9 mouse cellular contexts compared by ENCODE assay signal in genomic region chr10:29087823-29088222, GRCm38 (mm10). TPM values are rescaled to one million over a fixed set of nuclear protein-coding genes. Genes with fewer than 3 reads are reported as not detected.
DNase-seq lines count a peak whose midpoint lies in the region; ATAC-seq and TF ChIP-seq lines count a peak whose summit lies in the region.
"Had no signal": no experiment of that assay in that cellular context is flagged by ENCODE, and none has a peak within 500 bp of the region (broad histone marks: within the 10 kb centered on the region; RNA-seq: fewer than 3 reads in every experiment).

No protein-coding gene starts in this region.

- TF ChIP-seq CTCF in forebrain, postnatal 0 days (IDR thresholded peaks at IDR 0.05; ENCODE audit: low read depth), result peak; percentile 70

- no peak; the same call in 1 of the 2 replicates for ATAC-seq in forebrain, postnatal 0 days
- ATAC-seq in forebrain, embryonic 13.5 days, result no peak
- ATAC-seq in midbrain, embryonic 14.5 days (ENCODE audit: low FRiP score, low TSS enrichment), result no peak
- no peak for ATAC-seq in embryonic facial prominence, embryonic 14.5 days (ENCODE audit: low read depth)
- no peak for ATAC-seq in intestine, embryonic 16.5 days

- no peaks in the 10 kb centered on the region for H3K9me3 ChIP-seq in forebrain, postnatal 0 days (ENCODE audit: low read length)
- H3K9me3 ChIP-seq in forebrain, embryonic 13.5 days (replicated peaks), result no peaks in the 10 kb centered on the region
- H3K9me3 ChIP-seq in midbrain, embryonic 14.5 days (ENCODE audit: control insufficient read depth, low read length), result no peaks in the 10 kb centered on the region
- no peaks in the 10 kb centered on the region for H3K9me3 ChIP-seq in midbrain, embryonic 10.5 days (replicated peaks)
- no peaks in the 10 kb centered on the region for H3K9me3 ChIP-seq in embryonic facial prominence, embryonic 14.5 days (ENCODE audit: control insufficient read depth, low read length)
- no peaks in the 10 kb centered on the region for H3K9me3 ChIP-seq in intestine, embryonic 16.5 days (ENCODE audit: control insufficient read depth, low read length)
- H3K9me3 ChIP-seq: G1E had no signal

- H3K4me3 ChIP-seq in forebrain, postnatal 0 days (ENCODE audit: low read depth, low read length), result no peak overlapping the region
- no peak overlapping the region for H3K4me3 ChIP-seq in forebrain, embryonic 13.5 days
- H3K4me3 ChIP-seq in midbrain, embryonic 14.5 days (replicated peaks; ENCODE audit: low read depth, low read length), result no peak overlapping the region
- H3K4me3 ChIP-seq in midbrain, embryonic 10.5 days, result no peak overlapping the region
- no peak overlapping the region for H3K4me3 ChIP-seq in embryonic facial prominence, embryonic 14.5 days (ENCODE audit: low read depth, low read length)
- H3K4me3 ChIP-seq in intestine, embryonic 16.5 days (ENCODE audit: low read length), result no peak overlapping the region

- no peak overlapping the region for H3K9ac ChIP-seq in forebrain, postnatal 0 days
- H3K9ac ChIP-seq in forebrain, embryonic 13.5 days, result no peak overlapping the region
- no peak overlapping the region for H3K9ac ChIP-seq in midbrain, embryonic 14.5 days (replicated peaks; ENCODE audit: low read length)
- H3K9ac ChIP-seq in embryonic facial prominence, embryonic 14.5 days (ENCODE audit: low read depth, low read length), result no peak overlapping the region
- no peak overlapping the region for H3K9ac ChIP-seq in intestine, embryonic 16.5 days (ENCODE audit: low read depth, low read length)

- no peak overlapping the region for H3K27ac ChIP-seq in forebrain, postnatal 0 days (ENCODE audit: low read depth, low read length)
- no peak overlapping the region for H3K27ac ChIP-seq in forebrain, embryonic 13.5 days
- H3K27ac ChIP-seq in midbrain, embryonic 14.5 days (replicated peaks; ENCODE audit: low read depth, low read length), result no peak overlapping the region
- H3K27ac ChIP-seq in midbrain, embryonic 10.5 days (replicated peaks), result no peak overlapping the region
- H3K27ac ChIP-seq in embryonic facial prominence, embryonic 14.5 days (replicated peaks; ENCODE audit: low read depth, low read length), result no peak overlapping the region
- H3K27ac ChIP-seq in intestine, embryonic 16.5 days (ENCODE audit: low read length), result no peak overlapping the region

- H3K4me2 ChIP-seq in forebrain, postnatal 0 days (ENCODE audit: low read depth), result no peak overlapping the region
- no peak overlapping the region for H3K4me2 ChIP-seq in forebrain, embryonic 13.5 days
- no peak overlapping the region for H3K4me2 ChIP-seq in midbrain, embryonic 14.5 days (ENCODE audit: low read length)
- H3K4me2 ChIP-seq in embryonic facial prominence, embryonic 14.5 days (ENCODE audit: low read depth, low read length), result no peak overlapping the region
- H3K4me2 ChIP-seq in intestine, embryonic 16.5 days (ENCODE audit: low read depth, low read length), result no peak overlapping the region

- peak; percentile 39 for DNase-seq in forebrain, postnatal 0 days
- peak; percentile 71 for DNase-seq in midbrain, embryonic 14.5 days
- DNase-seq in midbrain, embryonic 10.5 days (ENCODE audit: low spot score), result no peak
- DNase-seq in embryonic facial prominence, embryonic 14.5 days (ENCODE audit: low spot score), result peak; percentile 19
- peak; percentile 25 for DNase-seq in retina, postnatal 7 days (ENCODE audit: low read depth, low spot score)
- DNase-seq in ovary, adult 18-20 months (ENCODE audit: low spot score), result no peak

- no peaks in the 10 kb centered on the region for H3K27me3 ChIP-seq in forebrain, postnatal 0 days (ENCODE audit: insufficient read depth, low read length)
- no peaks in the 10 kb centered on the region for H3K27me3 ChIP-seq in forebrain, embryonic 13.5 days
- no peaks in the 10 kb centered on the region for H3K27me3 ChIP-seq in midbrain, embryonic 14.5 days (ENCODE audit: control insufficient read depth, insufficient read depth, low read length)
- H3K27me3 ChIP-seq in midbrain, embryonic 10.5 days (ENCODE audit: low read depth, poor library complexity, severe bottlenecking), result no peaks in the 10 kb centered on the region
- no peaks in the 10 kb centered on the region for H3K27me3 ChIP-seq in embryonic facial prominence, embryonic 14.5 days (replicated peaks; ENCODE audit: control insufficient read depth, insufficient read depth, low read length)
- H3K27me3 ChIP-seq in intestine, embryonic 16.5 days (replicated peaks; ENCODE audit: control insufficient read depth, insufficient read depth, low read length), result no peaks in the 10 kb centered on the region

- H3K36me3 ChIP-seq in forebrain, postnatal 0 days (ENCODE audit: insufficient read depth), result no peaks in the 10 kb centered on the region
- no peaks in the 10 kb centered on the region for H3K36me3 ChIP-seq in forebrain, embryonic 13.5 days (ENCODE audit: poor library complexity, severe bottlenecking)
- no peaks in the 10 kb centered on the region for H3K36me3 ChIP-seq in midbrain, embryonic 14.5 days (ENCODE audit: control insufficient read depth, insufficient read depth, low read length)
- no peaks in the 10 kb centered on the region for H3K36me3 ChIP-seq in midbrain, embryonic 10.5 days
- H3K36me3 ChIP-seq in embryonic facial prominence, embryonic 14.5 days (ENCODE audit: control insufficient read depth, insufficient read depth, low read length), result no peaks in the 10 kb centered on the region
- no peaks in the 10 kb centered on the region for H3K36me3 ChIP-seq in intestine, embryonic 16.5 days (ENCODE audit: control insufficient read depth, insufficient read depth, low read length)
- H3K36me3 ChIP-seq: G1E had no signal

- 19% methylated on average over 1 of the region's 1 CpGs for WGBS in forebrain, postnatal 0 days
- WGBS in forebrain, embryonic 13.5 days, result 27% methylated on average over 1 of the region's 1 CpGs
- WGBS in midbrain, embryonic 14.5 days, result 24% methylated on average over 1 of the region's 1 CpGs
- WGBS in midbrain, embryonic 10.5 days, result 28% methylated on average over 1 of the region's 1 CpGs
- 22% methylated on average over 1 of the region's 1 CpGs for WGBS in embryonic facial prominence, embryonic 14.5 days
- 16% methylated on average over 1 of the region's 1 CpGs for WGBS in intestine, embryonic 16.5 days

- no peaks in the 10 kb centered on the region for H3K4me1 ChIP-seq in forebrain, postnatal 0 days (ENCODE audit: insufficient read depth)
- H3K4me1 ChIP-seq in forebrain, embryonic 13.5 days, result no peaks in the 10 kb centered on the region
- no peaks in the 10 kb centered on the region for H3K4me1 ChIP-seq in midbrain, embryonic 14.5 days (ENCODE audit: control insufficient read depth, insufficient read depth, low read length)
- H3K4me1 ChIP-seq in midbrain, embryonic 10.5 days, result no peaks in the 10 kb centered on the region
- no peaks in the 10 kb centered on the region for H3K4me1 ChIP-seq in embryonic facial prominence, embryonic 14.5 days (ENCODE audit: control insufficient read depth, insufficient read depth, low read length)
- H3K4me1 ChIP-seq in intestine, embryonic 16.5 days (ENCODE audit: control insufficient read depth, insufficient read depth, low read length), result no peaks in the 10 kb centered on the region

RNA-seq across cellular contexts. Expression of gene Soga3, which starts 55.8 kb away (rescaled TPM):
- 176 and 180 TPM in 2 replicates for total RNA-seq in forebrain, postnatal 0 days (2014; rRNA removed)
- polyA plus RNA-seq in forebrain, postnatal 0 days (2015; fragmentation: Nextera tagmentation; extraction: Ambion mirVana), result 73.3 and 129 TPM in 2 replicates
- 60.4 and 65.3 TPM in 2 replicates for polyA plus RNA-seq in forebrain, embryonic 13.5 days (2015; fragmentation: Nextera tagmentation; extraction: Ambion mirVana)
- polyA plus RNA-seq in midbrain, embryonic 14.5 days (2014; fragmentation: Nextera tagmentation; extraction: Ambion mirVana), result 90.7 and 94.5 TPM in 2 replicates
- polyA plus RNA-seq in midbrain, embryonic 10.5 days (2016; fragmentation: Nextera tagmentation; extraction: Ambion mirVana), result 14.5 and 24.2 TPM in 2 replicates
- polyA plus RNA-seq in embryonic facial prominence, embryonic 14.5 days (2014; fragmentation: Nextera tagmentation; extraction: Ambion mirVana), result 5.0 TPM in 2 replicates
- 2.3 and 3.0 TPM in 2 replicates for polyA plus RNA-seq in intestine, embryonic 16.5 days (2015; fragmentation: Nextera tagmentation; extraction: Ambion mirVana)

Comparison
In these comparisons a context has a peak if more than half of its experiments do, and no peak if none do; other contexts are left out.
1. DNase-seq: peak in forebrain, postnatal 0 days (single experiment), midbrain, embryonic 14.5 days (single experiment), embryonic facial prominence, embryonic 14.5 days (single experiment) and retina, postnatal 7 days (single experiment); none in midbrain, embryonic 10.5 days (single experiment) and ovary, adult 18-20 months (single experiment).